Mouse (Mus musculus): ENCODE data around the gene Apopt1.

The Apopt1 gene

GRCm38 (mm10) chr12:111732921-111733320 lies 19.9 kb downstream of the Apopt1 start:
- in situ Hi-C loops (cut with MboI; ENCODE audit: unreplicated experiment in 2 of 2), result loop anchor here in 1 of 2 experiments (5.0 kb wide), 1 partner anchor 264 kb away; no protein-coding TSS in a partner anchor

GRCm38 (mm10) chr12:111734912-111735311 lies 21.9 kb downstream of the Apopt1 start:
- in situ Hi-C loops (cut with MboI; ENCODE audit: unreplicated experiment in 2 of 2), result loop anchor here (5.0 kb wide), 3 partner anchors 37 to 262 kb away; no protein-coding TSS in a partner anchor

GRCm38 (mm10) chr12:111736676-111737075 lies 23.6 kb downstream of the Apopt1 start:
- in situ Hi-C loops (cut with MboI; ENCODE audit: unreplicated experiment in 2 of 2), result loop anchor here (5.0 kb wide), 2 partner anchors 36 to 141 kb away; no protein-coding TSS in a partner anchor

GRCm38 (mm10) chr12:111737370-111737769 lies 24.3 kb downstream of the Apopt1 start:
- in situ Hi-C loops (cut with MboI; ENCODE audit: unreplicated experiment in 2 of 2), result loop anchor here (5.0 kb wide), 2 partner anchors 35 to 140 kb away; no protein-coding TSS in a partner anchor

GRCm38 (mm10) chr12:111738754-111739153 lies 25.7 kb downstream of the Apopt1 start:
- in situ Hi-C loops (cut with MboI; ENCODE audit: unreplicated experiment in 2 of 2), result loop anchor here (5.0 kb wide), 2 partner anchors 34 to 139 kb away; no protein-coding TSS in a partner anchor

- in situ Hi-C loops (cut with MboI; ENCODE audit: unreplicated experiment in 2 of 2), result no loop called here
These were observed 28.3 kb downstream of the Apopt1 start for GRCm38 (mm10) chr12:111741338-111741737.

- in situ Hi-C loops (cut with MboI; ENCODE audit: unreplicated experiment in 2 of 2), result no loop called here
These were observed 30.4 kb downstream of the Apopt1 start for GRCm38 (mm10) chr12:111743419-111743818.

- in situ Hi-C loops (cut with MboI; ENCODE audit: unreplicated experiment in 2 of 2), result no loop called here
These were observed 30.9 kb downstream of the Apopt1 start for GRCm38 (mm10) chr12:111743981-111744423.

- in situ Hi-C loops (cut with MboI; ENCODE audit: unreplicated experiment in 2 of 2), result no loop called here
These were observed 32.2 kb downstream of the Apopt1 start for GRCm38 (mm10) chr12:111745274-111745673.

- in situ Hi-C loops (cut with MboI; ENCODE audit: unreplicated experiment in 2 of 2), result no loop called here
These were observed 33.0 kb downstream of the Apopt1 start for GRCm38 (mm10) chr12:111746091-111746490.

- in situ Hi-C loops (cut with MboI; ENCODE audit: unreplicated experiment in 2 of 2), result no loop called here
These were observed 34.4 kb downstream of the Apopt1 start for GRCm38 (mm10) chr12:111747421-111747820.

- in situ Hi-C loops (cut with MboI; ENCODE audit: unreplicated experiment in 2 of 2), result no loop called here
These were observed 37.7 kb downstream of the Apopt1 start for GRCm38 (mm10) chr12:111750739-111751138.

GRCm38 (mm10) chr12:111752491-111752890 lies 39.4 kb downstream of the Apopt1 start:
- in situ Hi-C loops (cut with MboI; ENCODE audit: unreplicated experiment in 2 of 2), result no loop called here

GRCm38 (mm10) chr12:111753347-111753746 lies 40.3 kb downstream of the Apopt1 start:
- in situ Hi-C loops (cut with MboI; ENCODE audit: unreplicated experiment in 2 of 2), result no loop called here

- in situ Hi-C loops (cut with MboI; ENCODE audit: unreplicated experiment in 2 of 2), result no loop called here
These were observed 41.6 kb downstream of the Apopt1 start for GRCm38 (mm10) chr12:111754710-111755109.

- in situ Hi-C loops (cut with MboI; ENCODE audit: unreplicated experiment in 2 of 2), result no loop called here
These were observed 42.2 kb downstream of the Apopt1 start for GRCm38 (mm10) chr12:111755231-111755630.

GRCm38 (mm10) chr12:111756082-111756697 lies 43.1 kb downstream of the Apopt1 start:
- in situ Hi-C loops (cut with MboI; ENCODE audit: unreplicated experiment in 2 of 2), result no loop called here

GRCm38 (mm10) chr12:111756698-111757082 lies 43.6 kb downstream of the Apopt1 start:
- in situ Hi-C loops (cut with MboI; ENCODE audit: unreplicated experiment in 2 of 2), result no loop called here

GRCm38 (mm10) chr12:111757561-111758325 lies 44.7 kb downstream of the Apopt1 start:
- in situ Hi-C loops (cut with MboI; ENCODE audit: unreplicated experiment in 2 of 2), result no loop called here

- in situ Hi-C loops (cut with MboI; ENCODE audit: unreplicated experiment in 2 of 2), result no loop called here
These were observed 45.5 kb downstream of the Apopt1 start, which contains the start of gene Klc1 for GRCm38 (mm10) chr12:111758381-111759175. Klc1 (plus strand) TSS chr12:111758849.
